Mouse (Mus musculus): ENCODE measurements around the gene Ctrb1. TPM values are rescaled to one million over a fixed set of nuclear protein-coding genes. Genes with fewer than 3 reads are reported as not detected.

Gene Ctrb1
- 4.6 and 15.5 TPM in 2 replicates for polyA plus RNA-seq (2012; rRNA removed)

GRCm38 (mm10) chr8:111690960-111691445, at the start of gene Ctrb1:
TSS of gene Ctrb1 (minus strand) at chr8:111691010.

GRCm38 (mm10) chr8:111643264-111644141, 47.3 kb downstream of the Ctrb1 start, which contains the start of gene Zfp1:
TSS of gene Zfp1 (plus strand) at chr8:111643401.

Other genes starting within 250 kb of the Ctrb1 start
- gene Wdr59, start 168.9 kb downstream of the Ctrb1 start, polyA plus RNA-seq (2012; rRNA removed): 16.7 and 22.1 TPM in 2 replicates
- 138 and 182 TPM in 2 replicates for gene Znrf1, start 154.9 kb downstream of the Ctrb1 start, polyA plus RNA-seq (2012; rRNA removed)
- 27.7 and 34.6 TPM in 2 replicates for gene Ldhd, start 60.6 kb downstream of the Ctrb1 start, polyA plus RNA-seq (2012; rRNA removed)
- gene Zfp1, start 47.6 kb downstream of the Ctrb1 start, polyA plus RNA-seq (2012; rRNA removed): 6.8 and 6.9 TPM in 2 replicates
- 108 and 120 TPM in 2 replicates for gene Bcar1, start 52.8 kb upstream of the Ctrb1 start, polyA plus RNA-seq (2012; rRNA removed)
- gene Cfdp1, start 163.3 kb upstream of the Ctrb1 start, polyA plus RNA-seq (2012; rRNA removed): 1.6 and 2.8 TPM in 2 replicates
- 3.1 and 3.2 TPM in 2 replicates for gene Tmem170, start 185.7 kb upstream of the Ctrb1 start, polyA plus RNA-seq (2012; rRNA removed)
- gene Chst5, start 219.4 kb upstream of the Ctrb1 start, polyA plus RNA-seq (2012; rRNA removed): 0.60 and 0.97 TPM in 2 replicates
- 13.9 and 16.6 TPM in 2 replicates for gene Tmem231, start 242.9 kb upstream of the Ctrb1 start, polyA plus RNA-seq (2012; rRNA removed)
- gene Gabarapl2, start 249.7 kb upstream of the Ctrb1 start, polyA plus RNA-seq (2012; rRNA removed): 7.7 and 18.7 TPM in 2 replicates

All from ovary, adult 2 months (tissue).